Mouse (Mus musculus) heart, adult 2 months (tissue): ENCODE data around the gene Olfr926.

Source experiments
- CTCF ChIP-seq: fragments of 200-600 bp; IDR thresholded peaks from 2 replicates; pipeline ENCODE4 v1.8.1; 2022; ENCODE audit warnings: antibody characterized with exemption, mild to moderate bottlenecking, moderate library complexity
- EP300 ChIP-seq: fragments of 200-500 bp; IDR thresholded peaks from 2 replicates; pipeline ENCODE4 v1.6.1; 2011; ENCODE audit warnings: low read depth, low read length, control low read depth; ENCODE audit not compliant: insufficient read depth
- POLR2A ChIP-seq: fragments of 200-500 bp; IDR thresholded peaks from 2 replicates; pipeline ENCODE4 v1.6.1; 2011; ENCODE audit warnings: mild to moderate bottlenecking, low read depth, low read length, control low read depth; ENCODE audit not compliant: insufficient read depth

DNA sequence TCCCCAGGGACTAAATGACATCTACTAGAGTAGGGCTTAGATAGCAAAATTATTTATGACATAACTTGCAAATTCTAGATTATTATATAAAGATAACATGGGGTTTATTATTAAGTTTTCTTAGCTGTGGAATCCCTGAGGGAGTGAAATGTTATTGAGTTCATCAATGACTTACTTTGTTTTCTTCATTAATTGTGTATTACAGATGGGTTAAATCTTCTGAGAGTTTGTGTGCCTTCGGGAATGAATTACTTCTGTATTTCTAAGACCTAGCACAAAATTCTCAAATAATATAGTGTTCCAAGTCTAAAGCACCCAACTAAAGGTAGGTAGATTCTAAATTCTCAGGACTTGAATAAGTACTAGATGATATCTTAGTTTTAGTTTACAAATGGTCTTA, 32.8 kb upstream of the Olfr926 start, which contains the start of gene Olfr924:
- TF ChIP-seq CTCF (no peak), POLR2A (no peak), EP300 (no peak)
